Mouse (Mus musculus): ENCODE results near the gene Nmnat1. TPM values are rescaled to one million over a fixed set of nuclear protein-coding genes. Genes with fewer than 3 reads are reported as not detected.

Gene Nmnat1
- total and polyA plus RNA-seq, 3 experiments, result 8.6 to 11.4 (median 10.9) TPM

- TF ChIP-seq ZMIZ1 (IDR thresholded peaks at IDR 0.05; ENCODE audit: low read depth, low read length) (no peak), TBP (conservative IDR thresholded peaks at IDR 0.05; ENCODE audit: low read depth, low read length) (no peak), USF2 (conservative IDR thresholded peaks at IDR 0.05; ENCODE audit: low read depth, low read length) (no peak), ZKSCAN1 (IDR thresholded peaks at IDR 0.05; ENCODE audit: borderline replicate concordance, low read depth, low read length) (no peak), CTCF (conservative IDR thresholded peaks at IDR 0.05 in 1 of 2, IDR thresholded peaks at IDR 0.05 in 1 of 2; ENCODE audit: low read depth in 2 of 2, low read length in 2 of 2) (no peak), MXI1 (IDR thresholded peaks at IDR 0.05; ENCODE audit: low read depth, low read length) (no peak; the same call in 1 of the 2 replicates), BHLHE40 (IDR thresholded peaks at IDR 0.05; ENCODE audit: low read depth, low read length) (no peak; the same call in 1 of the 2 replicates), MAFK (IDR thresholded peaks at IDR 0.05; ENCODE audit: insufficient replicate concordance, low read length) (no peak), NRF1 (IDR thresholded peaks at IDR 0.05; ENCODE audit: low read depth, low read length) (no peak), RCOR1 (conservative IDR thresholded peaks at IDR 0.05; ENCODE audit: low read depth, low read length) (no peak), UBTF (IDR thresholded peaks at IDR 0.05; ENCODE audit: low read depth, low read length) (no peak), ZC3H11A (IDR thresholded peaks at IDR 0.05; ENCODE audit: low read depth, low read length) (no peak), PAX5 (IDR thresholded peaks at IDR 0.05; ENCODE audit: low read length) (no peak), POLR2A (IDR thresholded peaks at IDR 0.05; ENCODE audit: low read depth, low read length) (no peak), ETS1 (conservative IDR thresholded peaks at IDR 0.05; ENCODE audit: low read depth, low read length) (no peak), MEF2A (IDR thresholded peaks at IDR 0.05; ENCODE audit: borderline replicate concordance, low read depth, low read length) (no peak), CHD2 (IDR thresholded peaks at IDR 0.05; ENCODE audit: low read length) (no peak), HCFC1 (IDR thresholded peaks at IDR 0.05; ENCODE audit: low read depth, low read length) (no peak), EP300 (IDR thresholded peaks at IDR 0.05; ENCODE audit: low read length) (no peak)
- H3K79me2 ChIP-seq (replicated peaks; ENCODE audit: control insufficient read depth, extremely low read depth, insufficient read depth, poor library complexity, severe bottlenecking), result no peaks in the 10 kb centered on the region
- peaks cover 28% of the 10 kb centered on the region for H3K27me3 ChIP-seq (replicated peaks)
- in situ Hi-C loops (cut with MboI; ENCODE audit: low pct_ligation_motif_present, low pct_unique_long_range_greater_than_20kb, low sequenced_read_pairs) (no loop called here), dilution Hi-C loops (cut with MboI; ENCODE audit: extremely low pct_ligation_motif_present, extremely low pct_unique_long_range_greater_than_20kb, low sequenced_read_pairs) (no loop called here)
- DNase-seq (ENCODE audit: extremely low read depth), result no peak
- peak overlapping the region; percentile 96 for H3K4me2 ChIP-seq (ENCODE audit: insufficient read depth, low read depth, poor library complexity, severe bottlenecking)
- H3K27ac ChIP-seq (ENCODE audit: insufficient read depth, low read depth), result no peak overlapping the region
- H3K9ac ChIP-seq (ENCODE audit: insufficient read depth, low read depth), result peak overlapping the region; percentile 61
- peak overlapping the region; percentile 49 to 66 (median 62) for H3K4me3 ChIP-seq (replicated peaks in 1 of 3; ENCODE audit: low read depth in 2 of 3, low read length in 2 of 3, poor library complexity in 1 of 3)
- H3K9me3 ChIP-seq (replicated peaks; ENCODE audit: low read length), result peaks cover 2% of the 10 kb centered on the region
- no peaks in the 10 kb centered on the region for H3K36me3 ChIP-seq (replicated peaks in 1 of 2; ENCODE audit: control insufficient read depth in 1 of 2, insufficient read depth in 1 of 2, low read length in 1 of 2)
- peaks cover 9 to 12% of the 10 kb centered on the region in 2 experiments for H3K4me1 ChIP-seq (ENCODE audit: control insufficient read depth in 1 of 2, insufficient read depth in 2 of 2)
Observed at GRCm38 (mm10) chr4:149518351-149519220, 33.6 kb upstream of the Nmnat1 start.

- Histone ChIP-seq H3K36me3 (replicated peaks in 1 of 2; ENCODE audit: control insufficient read depth in 1 of 2, insufficient read depth in 1 of 2, low read length in 1 of 2) (no peaks in the 10 kb centered on the region), H3K9ac (ENCODE audit: insufficient read depth, low read depth) (peak within 1 kb of the TSS; percentile 61), H3K4me2 (ENCODE audit: insufficient read depth, low read depth, poor library complexity, severe bottlenecking) (peak within 1 kb of the TSS; percentile 96), H3K4me1 (ENCODE audit: control insufficient read depth in 1 of 2, insufficient read depth in 2 of 2) (peaks cover 9 to 12% of the 10 kb centered on the region in 2 experiments), H3K9me3 (replicated peaks; ENCODE audit: low read length) (peaks cover 2% of the 10 kb centered on the region), H3K27me3 (replicated peaks) (peaks cover 28% of the 10 kb centered on the region), H3K27ac (ENCODE audit: insufficient read depth, low read depth) (no peak within 1 kb of the TSS), H3K79me2 (replicated peaks; ENCODE audit: control insufficient read depth, extremely low read depth, insufficient read depth, poor library complexity, severe bottlenecking) (no peaks in the 10 kb centered on the region), H3K4me3 (replicated peaks in 1 of 3; ENCODE audit: low read depth in 2 of 3, low read length in 2 of 3, poor library complexity in 1 of 3) (peak within 1 kb of the TSS; percentile 49 to 66 (median 62))
- dilution Hi-C loops (cut with MboI; ENCODE audit: extremely low pct_ligation_motif_present, extremely low pct_unique_long_range_greater_than_20kb, low sequenced_read_pairs), result no loop called here
- in situ Hi-C loops (cut with MboI; ENCODE audit: low pct_ligation_motif_present, low pct_unique_long_range_greater_than_20kb, low sequenced_read_pairs), result no loop called here
- peak; percentile 97 for DNase-seq (ENCODE audit: extremely low read depth)
- TF ChIP-seq ZNF384 (IDR thresholded peaks at IDR 0.05; ENCODE audit: low read depth, low read length) (no peak), ZMIZ1 (IDR thresholded peaks at IDR 0.05; ENCODE audit: low read depth, low read length) (peak; percentile 32; the same call in 1 of the 2 replicates), NELFE (IDR thresholded peaks at IDR 0.05; ENCODE audit: low read depth, low read length) (no peak), ELF1 (IDR thresholded peaks at IDR 0.05; ENCODE audit: low read depth, low read length) (0 out of 2 replicates have a peak, but pooled peaks have one; percentile 31), CTCF (conservative IDR thresholded peaks at IDR 0.05 in 1 of 2, IDR thresholded peaks at IDR 0.05 in 1 of 2; ENCODE audit: low read depth in 2 of 2, low read length in 2 of 2) (no peak), IRF4 (IDR thresholded peaks at IDR 0.05; ENCODE audit: low read depth, low read length) (no peak), NRF1 (IDR thresholded peaks at IDR 0.05; ENCODE audit: low read depth, low read length) (peak; percentile 59), ZKSCAN1 (IDR thresholded peaks at IDR 0.05; ENCODE audit: borderline replicate concordance, low read depth, low read length) (no peak), POLR2A (IDR thresholded peaks at IDR 0.05; ENCODE audit: low read depth, low read length) (peak; percentile 37; the same call in 1 of the 2 replicates), RCOR1 (conservative IDR thresholded peaks at IDR 0.05; ENCODE audit: low read depth, low read length) (no peak), EP300 (IDR thresholded peaks at IDR 0.05; ENCODE audit: low read length) (no peak), PAX5 (IDR thresholded peaks at IDR 0.05; ENCODE audit: low read length) (no peak), MAFK (IDR thresholded peaks at IDR 0.05; ENCODE audit: insufficient replicate concordance, low read length) (no peak), SMC3 (IDR thresholded peaks at IDR 0.05; ENCODE audit: low read depth, low read length) (no peak), USF2 (conservative IDR thresholded peaks at IDR 0.05; ENCODE audit: low read depth, low read length) (no peak), TBP (conservative IDR thresholded peaks at IDR 0.05; ENCODE audit: low read depth, low read length) (no peak), TCF12 (IDR thresholded peaks at IDR 0.05; ENCODE audit: low read depth, low read length) (0 out of 2 replicates have a peak, but pooled peaks have one; percentile 36), MXI1 (IDR thresholded peaks at IDR 0.05; ENCODE audit: low read depth, low read length) (peak; percentile 29; the same call in 1 of the 2 replicates), ZC3H11A (IDR thresholded peaks at IDR 0.05; ENCODE audit: low read depth, low read length) (no peak), JUND (conservative IDR thresholded peaks at IDR 0.05; ENCODE audit: low read depth, low read length) (no peak), HCFC1 (IDR thresholded peaks at IDR 0.05; ENCODE audit: low read depth, low read length) (peak; percentile 20), POLR2AphosphoS2 (IDR thresholded peaks at IDR 0.05; ENCODE audit: low read depth, low read length) (no peak)
Observed at GRCm38 (mm10) chr4:149517868-149518340, 32.9 kb upstream of the Nmnat1 start, which contains the start of gene Ctnnbip1. Gene Ctnnbip1, plus strand, starts transcription at chr4:149518236.

Measured in CH12.LX (cell line).